Mouse (Mus musculus): ENCODE data around the gene Clstn3.

DNA sequence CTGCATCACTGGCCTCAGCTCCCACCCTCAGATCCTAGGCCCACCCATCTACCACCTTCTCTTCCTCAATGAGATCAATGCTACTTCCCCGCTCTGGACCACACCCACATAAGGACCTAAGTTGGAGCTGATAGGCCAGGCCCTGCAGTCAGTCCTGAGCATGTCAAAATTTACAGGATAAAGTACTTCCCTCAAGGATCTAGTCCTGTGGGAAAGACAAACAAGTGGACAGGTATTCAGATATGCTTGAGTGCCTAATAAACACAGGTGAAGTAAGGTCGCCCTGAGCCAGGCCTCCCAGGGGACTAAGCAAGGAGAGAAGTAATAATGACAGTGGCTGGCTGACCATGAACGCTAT lies 15.0 kb upstream of the Clstn3 start:
- no peak; the same call in 1 of the 2 replicates for TF ChIP-seq ZMIZ1 (IDR thresholded peaks at IDR 0.05; ENCODE audit: low read depth, low read length)
- TF ChIP-seq POLR2A (IDR thresholded peaks at IDR 0.05; ENCODE audit: low read depth, low read length) = peak; percentile 47
- TF ChIP-seq KAT2A (IDR thresholded peaks at IDR 0.05; ENCODE audit: insufficient replicate concordance, low read length) = no peak

Measured in CH12.LX (cell line).